Mouse (Mus musculus): Measurements from ENCODE around the gene Ccdc154. TPM values are rescaled to one million over a fixed set of nuclear protein-coding genes. Genes with fewer than 3 reads are reported as not detected.

Gene Ccdc154
- polyA plus RNA-seq, 1 experiment from 2014 or later, result not detected

DNA sequence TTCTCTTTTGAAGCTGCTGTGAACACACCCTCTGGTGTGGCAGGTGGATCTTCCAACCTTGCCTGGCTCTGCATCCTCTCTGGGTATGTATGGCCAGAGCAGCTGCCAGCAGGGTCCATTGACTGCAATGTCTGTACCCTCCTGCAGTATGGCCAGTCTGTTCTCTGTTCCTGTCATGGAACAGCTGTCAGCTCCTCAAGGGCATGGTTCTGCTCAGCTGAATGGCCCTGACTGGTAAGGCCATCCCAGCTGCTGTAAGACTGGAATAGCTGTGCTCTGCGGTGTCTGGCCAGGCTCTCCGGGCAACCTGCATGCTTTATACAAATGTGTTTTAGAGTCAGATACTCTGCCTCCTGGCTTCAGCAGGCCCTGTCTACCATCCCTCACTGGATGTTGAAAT is 7.4 kb downstream of the Ccdc154 start:
- Histone ChIP-seq H3K4me1 (ENCODE audit: control insufficient read depth, insufficient read depth, low read length) (no peaks in the 10 kb centered on the region), H3K4me2 (replicated peaks; ENCODE audit: low read depth, low read length) (no peak overlapping the region), H3K4me3 (ENCODE audit: low read length) (no peak overlapping the region), H3K27me3 (ENCODE audit: control insufficient read depth, insufficient read depth, low read length) (no peaks in the 10 kb centered on the region), H3K9me3 (ENCODE audit: control insufficient read depth, low read length) (no peaks in the 10 kb centered on the region), H3K9ac (ENCODE audit: low read depth, low read length) (no peak overlapping the region), H3K27ac (ENCODE audit: low read depth, low read length) (no peak overlapping the region), H3K36me3 (ENCODE audit: control insufficient read depth, insufficient read depth, low read length) (no peaks in the 10 kb centered on the region)
- 89% methylated on average over 2 of the region's 2 CpGs for WGBS
- no peak for ATAC-seq (ENCODE audit: low FRiP score, low TSS enrichment)

GRCm38 (mm10) chr17:25172558-25172957 is 10.3 kb downstream of the Ccdc154 start:
- H3K9ac ChIP-seq (ENCODE audit: low read depth, low read length), result no peak overlapping the region
- no peak overlapping the region for H3K27ac ChIP-seq (ENCODE audit: low read depth, low read length)
- H3K9me3 ChIP-seq (ENCODE audit: control insufficient read depth, low read length), result no peaks in the 10 kb centered on the region
- WGBS, result 86% methylated on average over 2 of the region's 3 CpGs
- ATAC-seq (ENCODE audit: low FRiP score, low TSS enrichment), result no peak
- H3K4me2 ChIP-seq (replicated peaks; ENCODE audit: low read depth, low read length), result no peak overlapping the region
- no peak overlapping the region for H3K4me3 ChIP-seq (ENCODE audit: low read length)
- H3K36me3 ChIP-seq (ENCODE audit: control insufficient read depth, insufficient read depth, low read length), result no peaks in the 10 kb centered on the region
- no peaks in the 10 kb centered on the region for H3K27me3 ChIP-seq (ENCODE audit: control insufficient read depth, insufficient read depth, low read length)
- no peaks in the 10 kb centered on the region for H3K4me1 ChIP-seq (ENCODE audit: control insufficient read depth, insufficient read depth, low read length)

DNA sequence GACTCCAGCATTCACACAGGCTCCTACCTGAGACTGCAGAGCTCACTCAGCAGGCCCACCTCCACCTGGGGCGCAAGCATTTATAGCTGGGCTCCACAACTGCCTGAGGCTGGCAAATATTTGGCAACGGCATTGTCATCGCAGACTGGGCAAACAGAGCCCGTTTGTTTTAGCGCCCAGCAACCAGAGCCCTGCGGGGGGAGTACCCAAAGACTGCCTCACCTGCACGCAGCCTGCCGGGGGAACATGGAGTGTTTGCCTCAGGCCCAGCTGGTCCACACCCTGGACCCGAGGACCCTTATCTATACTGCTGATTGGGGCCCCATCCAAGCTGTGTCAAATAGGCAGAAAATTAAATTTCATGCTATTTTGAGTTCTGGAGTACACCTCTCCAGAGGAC is 13.2 kb downstream of the Ccdc154 start, which contains the start of gene Gm38655:
Gene Gm38655 (minus strand): TSS at position 61 of the 400 bp plus-strand sequence.
- Histone ChIP-seq H3K4me1 (ENCODE audit: control insufficient read depth, insufficient read depth, low read length) (no peaks in the 10 kb centered on the region), H3K9me3 (ENCODE audit: control insufficient read depth, low read length) (no peaks in the 10 kb centered on the region), H3K4me3 (ENCODE audit: low read length) (no peak within 1 kb of the TSS), H3K9ac (ENCODE audit: low read depth, low read length) (0 out of 2 replicates have a peak within 1 kb of the TSS, but pooled peaks have one; percentile 7), H3K4me2 (replicated peaks; ENCODE audit: low read depth, low read length) (no peak within 1 kb of the TSS), H3K27me3 (ENCODE audit: control insufficient read depth, insufficient read depth, low read length) (no peaks in the 10 kb centered on the region), H3K27ac (ENCODE audit: low read depth, low read length) (no peak within 1 kb of the TSS), H3K36me3 (ENCODE audit: control insufficient read depth, insufficient read depth, low read length) (no peaks in the 10 kb centered on the region)
- WGBS, result 78% methylated on average over 9 of the region's 9 CpGs
- ATAC-seq (ENCODE audit: low FRiP score, low TSS enrichment), result no peak

- Histone ChIP-seq H3K36me3 (ENCODE audit: control insufficient read depth, insufficient read depth, low read length) (peaks cover 6% of the 10 kb centered on the region; the same call in 1 of the 2 replicates), H3K4me2 (replicated peaks; ENCODE audit: low read depth, low read length) (peak overlapping the region; percentile 93; the same call in 1 of the 2 replicates), H3K27ac (ENCODE audit: low read depth, low read length) (no peak overlapping the region), H3K27me3 (ENCODE audit: control insufficient read depth, insufficient read depth, low read length) (no peaks in the 10 kb centered on the region), H3K4me1 (ENCODE audit: control insufficient read depth, insufficient read depth, low read length) (peaks cover 18% of the 10 kb centered on the region), H3K4me3 (ENCODE audit: low read length) (peak overlapping the region; percentile 99; the same call in 1 of the 2 replicates), H3K9ac (ENCODE audit: low read depth, low read length) (no peak overlapping the region; the same call in 1 of the 2 replicates), H3K9me3 (ENCODE audit: control insufficient read depth, low read length) (no peaks in the 10 kb centered on the region)
- no peak for ATAC-seq (ENCODE audit: low FRiP score, low TSS enrichment)
Observed at GRCm38 (mm10) chr17:25183232-25183631, 21.0 kb downstream of the Ccdc154 start.

DNA sequence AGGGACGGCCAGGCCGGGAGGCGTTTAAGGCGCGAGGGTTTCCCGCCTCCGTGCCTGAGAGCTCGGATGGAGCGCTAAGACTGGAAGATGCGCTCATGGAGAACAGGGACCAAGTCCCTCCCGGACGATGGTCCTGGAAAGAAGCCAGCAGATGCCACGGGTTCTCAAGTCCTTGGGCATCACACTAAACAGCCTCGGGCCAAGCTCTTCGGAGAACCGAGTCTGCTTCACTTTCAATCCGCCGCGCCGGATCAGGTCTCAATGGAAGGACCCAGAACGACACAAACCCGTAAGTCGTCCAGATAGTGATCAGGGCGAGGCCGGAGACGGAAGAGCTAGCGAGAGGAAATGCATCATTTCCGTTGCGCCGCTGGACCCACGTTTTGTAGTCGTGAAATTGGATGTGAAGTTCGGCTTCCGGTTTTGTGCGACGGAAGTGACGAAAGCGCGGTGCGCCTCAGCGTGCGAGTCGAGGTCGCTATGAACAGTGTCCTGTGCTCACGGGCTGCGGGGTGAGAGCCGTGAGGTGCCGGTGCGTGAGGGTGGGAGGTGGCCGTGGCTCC is 21.9 kb downstream of the Ccdc154 start, which contains the start of gene BC003965:
Gene BC003965 (plus strand): TSS at position 426 of the 563 bp plus-strand sequence.
- Histone ChIP-seq H3K4me3 (ENCODE audit: low read length) (peak within 1 kb of the TSS; percentile 99), H3K27ac (ENCODE audit: low read depth, low read length) (peak within 1 kb of the TSS; percentile 95), H3K36me3 (ENCODE audit: control insufficient read depth, insufficient read depth, low read length) (peaks cover 6% of the 10 kb centered on the region; the same call in 1 of the 2 replicates), H3K4me1 (ENCODE audit: control insufficient read depth, insufficient read depth, low read length) (peaks cover 20% of the 10 kb centered on the region), H3K4me2 (replicated peaks; ENCODE audit: low read depth, low read length) (peak within 1 kb of the TSS; percentile 93), H3K27me3 (ENCODE audit: control insufficient read depth, insufficient read depth, low read length) (no peaks in the 10 kb centered on the region), H3K9me3 (ENCODE audit: control insufficient read depth, low read length) (no peaks in the 10 kb centered on the region), H3K9ac (ENCODE audit: low read depth, low read length) (peak within 1 kb of the TSS; percentile 94)
- peak; percentile 86 for ATAC-seq (ENCODE audit: low FRiP score, low TSS enrichment)
- WGBS, result under 1% methylated on average over 50 of the region's 50 CpGs

DNA sequence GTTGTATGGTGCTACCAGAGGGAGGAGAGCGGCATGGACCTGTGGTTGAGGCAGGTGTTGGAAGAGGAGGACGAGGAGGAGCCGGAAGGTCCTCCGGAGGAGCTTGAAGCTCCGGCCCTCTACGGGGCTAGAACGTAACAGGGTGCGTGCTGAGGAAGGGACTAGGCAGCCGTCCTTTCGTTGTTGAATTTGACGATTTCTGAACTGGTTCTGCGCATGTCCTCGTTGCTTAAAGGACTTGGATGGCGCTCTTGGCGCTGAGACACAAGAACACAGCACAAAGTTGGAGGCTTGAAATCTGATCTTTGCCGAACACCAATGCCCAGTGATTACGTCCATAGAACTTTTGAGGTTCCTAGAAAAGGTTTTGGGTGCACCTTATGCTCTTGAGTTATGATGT is 22.7 kb downstream of the Ccdc154 start:
- no peaks in the 10 kb centered on the region for H3K9me3 ChIP-seq (ENCODE audit: control insufficient read depth, low read length)
- peak overlapping the region; percentile 95; the same call in 1 of the 2 replicates for H3K27ac ChIP-seq (ENCODE audit: low read depth, low read length)
- H3K9ac ChIP-seq (ENCODE audit: low read depth, low read length), result peak overlapping the region; percentile 94
- peaks cover 27% of the 10 kb centered on the region for H3K4me1 ChIP-seq (ENCODE audit: control insufficient read depth, insufficient read depth, low read length)
- WGBS, result 8% methylated on average over 17 of the region's 17 CpGs
- no peaks in the 10 kb centered on the region for H3K27me3 ChIP-seq (ENCODE audit: control insufficient read depth, insufficient read depth, low read length)
- ATAC-seq (ENCODE audit: low FRiP score, low TSS enrichment), result no peak
- H3K36me3 ChIP-seq (ENCODE audit: control insufficient read depth, insufficient read depth, low read length), result peaks cover 6% of the 10 kb centered on the region; the same call in 1 of the 2 replicates
- H3K4me2 ChIP-seq (replicated peaks; ENCODE audit: low read depth, low read length), result peak overlapping the region; percentile 85
- H3K4me3 ChIP-seq (ENCODE audit: low read length), result peak overlapping the region; percentile 99

DNA sequence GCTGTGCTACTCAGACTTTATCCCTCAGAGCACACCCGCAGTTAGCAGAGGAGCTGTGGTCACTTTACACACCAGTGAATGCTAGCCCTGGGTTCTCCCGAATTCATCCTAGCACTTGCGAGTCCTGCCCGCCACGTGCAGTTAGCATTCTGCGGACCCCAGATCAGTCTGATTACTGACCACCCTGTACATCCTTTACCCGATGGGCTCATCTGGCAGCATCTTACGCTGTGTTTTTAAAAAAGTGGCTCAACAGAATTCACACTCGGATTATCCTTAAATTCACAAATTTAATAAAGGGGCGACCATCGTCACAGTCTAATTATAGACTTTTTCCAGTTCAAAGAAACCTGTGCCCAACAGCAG is 25.5 kb downstream of the Ccdc154 start:
- peak overlapping the region; percentile 81 for H3K9ac ChIP-seq (ENCODE audit: low read depth, low read length)
- H3K27me3 ChIP-seq (ENCODE audit: control insufficient read depth, insufficient read depth, low read length), result no peaks in the 10 kb centered on the region
- peak overlapping the region; percentile 65 for H3K4me2 ChIP-seq (replicated peaks; ENCODE audit: low read depth, low read length)
- ATAC-seq (ENCODE audit: low FRiP score, low TSS enrichment), result no peak
- 6% methylated on average over 11 of the region's 11 CpGs for WGBS
- H3K27ac ChIP-seq (ENCODE audit: low read depth, low read length), result peak overlapping the region; percentile 45
- no peaks in the 10 kb centered on the region for H3K9me3 ChIP-seq (ENCODE audit: control insufficient read depth, low read length)
- peaks cover 28% of the 10 kb centered on the region for H3K4me1 ChIP-seq (ENCODE audit: control insufficient read depth, insufficient read depth, low read length)
- H3K36me3 ChIP-seq (ENCODE audit: control insufficient read depth, insufficient read depth, low read length), result peaks cover 11% of the 10 kb centered on the region
- H3K4me3 ChIP-seq (ENCODE audit: low read length), result peak overlapping the region; percentile 64

DNA sequence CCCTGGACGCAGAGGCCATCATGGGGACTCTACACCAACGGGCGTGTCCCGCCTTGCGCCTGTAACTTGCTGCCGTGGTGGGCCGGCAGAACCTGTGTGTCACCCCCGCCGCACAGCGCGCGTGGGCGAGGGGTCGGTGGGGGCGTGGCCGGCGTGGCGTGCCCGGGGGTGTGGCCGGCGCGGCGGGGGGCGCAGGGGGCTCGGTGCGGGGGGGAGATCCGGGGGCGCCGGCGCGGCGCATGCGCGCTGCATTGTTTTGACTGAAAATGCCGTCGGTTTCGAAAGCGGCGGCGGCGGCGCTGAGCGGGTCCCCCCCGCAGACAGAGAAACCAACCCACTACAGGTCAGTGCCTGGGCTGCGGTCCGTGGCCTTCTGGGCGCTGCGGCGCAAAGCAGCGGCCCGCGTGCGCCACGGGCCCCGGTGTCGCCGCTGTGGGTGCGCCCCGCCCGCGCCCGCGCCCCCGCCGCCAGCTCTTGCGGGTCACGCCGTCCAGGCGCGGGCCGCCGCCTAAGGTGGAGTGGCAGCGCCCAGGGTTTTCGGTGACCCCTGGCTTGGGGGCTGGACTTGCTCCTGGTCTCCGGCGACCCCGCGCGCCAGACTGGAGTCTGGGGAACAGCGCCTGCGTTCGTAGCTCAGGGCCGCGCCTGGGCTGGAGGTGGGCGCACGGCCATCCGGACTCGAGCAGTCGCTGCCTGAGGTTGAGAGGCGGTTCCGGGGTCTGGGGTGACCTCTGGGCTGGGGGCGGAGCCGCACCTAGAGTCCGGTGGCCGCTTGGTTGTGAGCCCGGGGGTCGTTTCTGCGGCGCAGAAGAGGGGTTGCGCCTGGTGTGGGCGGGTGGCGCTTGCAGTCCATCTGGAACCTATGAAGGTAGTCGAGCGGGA is 26.1 kb downstream of the Ccdc154 start, which contains the start of gene Unkl:
Gene Unkl (plus strand): TSS at position 248 of the 882 bp plus-strand sequence.
- Histone ChIP-seq H3K9me3 (ENCODE audit: control insufficient read depth, low read length) (no peaks in the 10 kb centered on the region), H3K4me3 (ENCODE audit: low read length) (peak within 1 kb of the TSS; percentile 64), H3K9ac (ENCODE audit: low read depth, low read length) (peak within 1 kb of the TSS; percentile 81), H3K4me1 (ENCODE audit: control insufficient read depth, insufficient read depth, low read length) (peaks cover 26% of the 10 kb centered on the region), H3K36me3 (ENCODE audit: control insufficient read depth, insufficient read depth, low read length) (peaks cover 11% of the 10 kb centered on the region), H3K27me3 (ENCODE audit: control insufficient read depth, insufficient read depth, low read length) (no peaks in the 10 kb centered on the region), H3K4me2 (replicated peaks; ENCODE audit: low read depth, low read length) (peak within 1 kb of the TSS; percentile 65), H3K27ac (ENCODE audit: low read depth, low read length) (peak within 1 kb of the TSS; percentile 45)
- WGBS, result under 1% methylated on average over 88 of the region's 104 CpGs
- ATAC-seq (ENCODE audit: low FRiP score, low TSS enrichment), result peak; percentile 56
